Mouse (Mus musculus): Measurements from ENCODE around the gene 4921517D22Rik. TPM values are rescaled to one million over a fixed set of nuclear protein-coding genes. Genes with fewer than 3 reads are reported as not detected.
"Not testable (repeated sequence)": the region's sequence is repeated elsewhere in the genome, so short reads cannot be mapped to it uniquely, and the experiment has no call there.

The 4921517D22Rik gene
- polyA plus RNA-seq, 1 experiment from 2014 or later, result not detected

- Histone ChIP-seq H3K9ac (replicated peaks; ENCODE audit: low read depth, low read length) (no peak overlapping the region), H3K9me3 (ENCODE audit: control insufficient read depth, low read depth, low read length) (no peaks in the 10 kb centered on the region), H3K4me3 (ENCODE audit: low read depth, low read length) (no peak overlapping the region), H3K4me1 (ENCODE audit: control insufficient read depth, insufficient read depth, low read length) (no peaks in the 10 kb centered on the region), H3K4me2 (replicated peaks; ENCODE audit: low read depth, low read length) (no peak overlapping the region), H3K27me3 (ENCODE audit: control insufficient read depth, insufficient read depth, low read length) (no peaks in the 10 kb centered on the region), H3K36me3 (ENCODE audit: control insufficient read depth, insufficient read depth, low read length) (no peaks in the 10 kb centered on the region), H3K27ac (ENCODE audit: low read length) (no peak overlapping the region)
- WGBS, result 52% methylated on average over 12 of the region's 12 CpGs
- ATAC-seq (ENCODE audit: insufficient number of reproducible peaks, insufficient read depth, low FRiP score, low read depth), result no peak
These were observed 10.7 kb upstream of the 4921517D22Rik start for GRCm38 (mm10) chr13:59704562-59704961.

- no peak overlapping the region for H3K27ac ChIP-seq (ENCODE audit: low read length)
- no peaks in the 10 kb centered on the region for H3K36me3 ChIP-seq (ENCODE audit: control insufficient read depth, insufficient read depth, low read length)
- no peak overlapping the region for H3K4me2 ChIP-seq (replicated peaks; ENCODE audit: low read depth, low read length)
- H3K4me1 ChIP-seq (ENCODE audit: control insufficient read depth, insufficient read depth, low read length), result no peaks in the 10 kb centered on the region
- H3K9me3 ChIP-seq (ENCODE audit: control insufficient read depth, low read depth, low read length), result no peaks in the 10 kb centered on the region
- no peaks in the 10 kb centered on the region for H3K27me3 ChIP-seq (ENCODE audit: control insufficient read depth, insufficient read depth, low read length)
- no peak for ATAC-seq (ENCODE audit: insufficient number of reproducible peaks, insufficient read depth, low FRiP score, low read depth)
- 83% methylated on average over 12 of the region's 12 CpGs for WGBS
- no peak overlapping the region for H3K9ac ChIP-seq (replicated peaks; ENCODE audit: low read depth, low read length)
- no peak overlapping the region for H3K4me3 ChIP-seq (ENCODE audit: low read depth, low read length)
These were observed 9.6 kb upstream of the 4921517D22Rik start for GRCm38 (mm10) chr13:59703514-59703913.

- not testable (repeated sequence) for H3K9me3 ChIP-seq (ENCODE audit: control insufficient read depth, low read depth, low read length); H3K27ac ChIP-seq (ENCODE audit: low read length); ATAC-seq (ENCODE audit: insufficient number of reproducible peaks, insufficient read depth, low FRiP score, low read depth); H3K36me3 ChIP-seq (ENCODE audit: control insufficient read depth, insufficient read depth, low read length); H3K4me2 ChIP-seq (replicated peaks; ENCODE audit: low read depth, low read length); H3K9ac ChIP-seq (replicated peaks; ENCODE audit: low read depth, low read length); H3K27me3 ChIP-seq (ENCODE audit: control insufficient read depth, insufficient read depth, low read length); H3K4me3 ChIP-seq (ENCODE audit: low read depth, low read length); H3K4me1 ChIP-seq (ENCODE audit: control insufficient read depth, insufficient read depth, low read length)
- WGBS, result 43% methylated on average over 1 of the region's 1 CpGs
These were observed 6.2 kb upstream of the 4921517D22Rik start for GRCm38 (mm10) chr13:59700137-59700536.

GRCm38 (mm10) chr13:59699131-59699530 is 5.2 kb upstream of the 4921517D22Rik start:
- Histone ChIP-seq H3K9me3 (ENCODE audit: control insufficient read depth, low read depth, low read length) (no peaks in the 10 kb centered on the region), H3K4me2 (replicated peaks; ENCODE audit: low read depth, low read length) (no peak overlapping the region), H3K4me3 (ENCODE audit: low read depth, low read length) (no peak overlapping the region), H3K36me3 (ENCODE audit: control insufficient read depth, insufficient read depth, low read length) (no peaks in the 10 kb centered on the region), H3K27ac (ENCODE audit: low read length) (no peak overlapping the region), H3K27me3 (ENCODE audit: control insufficient read depth, insufficient read depth, low read length) (no peaks in the 10 kb centered on the region), H3K9ac (replicated peaks; ENCODE audit: low read depth, low read length) (no peak overlapping the region), H3K4me1 (ENCODE audit: control insufficient read depth, insufficient read depth, low read length) (no peaks in the 10 kb centered on the region)
- ATAC-seq (ENCODE audit: insufficient number of reproducible peaks, insufficient read depth, low FRiP score, low read depth), result no peak
- 93% methylated on average over 8 of the region's 8 CpGs for WGBS

GRCm38 (mm10) chr13:59695781-59696180 is 1.9 kb upstream of the 4921517D22Rik start:
- no peak overlapping the region for H3K9ac ChIP-seq (replicated peaks; ENCODE audit: low read depth, low read length)
- H3K36me3 ChIP-seq (ENCODE audit: control insufficient read depth, insufficient read depth, low read length), result no peaks in the 10 kb centered on the region
- no peak overlapping the region for H3K4me3 ChIP-seq (ENCODE audit: low read depth, low read length)
- ATAC-seq (ENCODE audit: insufficient number of reproducible peaks, insufficient read depth, low FRiP score, low read depth), result no peak
- no peak overlapping the region for H3K27ac ChIP-seq (ENCODE audit: low read length)
- H3K4me2 ChIP-seq (replicated peaks; ENCODE audit: low read depth, low read length), result no peak overlapping the region
- WGBS, result 80% methylated on average over 7 of the region's 7 CpGs
- no peaks in the 10 kb centered on the region for H3K9me3 ChIP-seq (ENCODE audit: control insufficient read depth, low read depth, low read length)
- no peaks in the 10 kb centered on the region for H3K27me3 ChIP-seq (ENCODE audit: control insufficient read depth, insufficient read depth, low read length)
- no peaks in the 10 kb centered on the region for H3K4me1 ChIP-seq (ENCODE audit: control insufficient read depth, insufficient read depth, low read length)

- H3K27ac ChIP-seq (ENCODE audit: low read length), result no peak overlapping the region
- no peak for ATAC-seq (ENCODE audit: insufficient number of reproducible peaks, insufficient read depth, low FRiP score, low read depth)
- H3K4me2 ChIP-seq (replicated peaks; ENCODE audit: low read depth, low read length), result no peak overlapping the region
- H3K9ac ChIP-seq (replicated peaks; ENCODE audit: low read depth, low read length), result no peak overlapping the region
- H3K4me3 ChIP-seq (ENCODE audit: low read depth, low read length), result no peak overlapping the region
- no peaks in the 10 kb centered on the region for H3K9me3 ChIP-seq (ENCODE audit: control insufficient read depth, low read depth, low read length)
- 74% methylated on average over 10 of the region's 10 CpGs for WGBS
- H3K27me3 ChIP-seq (ENCODE audit: control insufficient read depth, insufficient read depth, low read length), result no peaks in the 10 kb centered on the region
- H3K4me1 ChIP-seq (ENCODE audit: control insufficient read depth, insufficient read depth, low read length), result no peaks in the 10 kb centered on the region
- no peaks in the 10 kb centered on the region for H3K36me3 ChIP-seq (ENCODE audit: control insufficient read depth, insufficient read depth, low read length)
These were observed 2.4 kb downstream of the 4921517D22Rik start for GRCm38 (mm10) chr13:59691478-59691877.

- Histone ChIP-seq H3K36me3 (ENCODE audit: control insufficient read depth, insufficient read depth, low read length) (no peaks in the 10 kb centered on the region), H3K27me3 (ENCODE audit: control insufficient read depth, insufficient read depth, low read length) (no peaks in the 10 kb centered on the region), H3K4me2 (replicated peaks; ENCODE audit: low read depth, low read length) (no peak overlapping the region), H3K4me3 (ENCODE audit: low read depth, low read length) (no peak overlapping the region), H3K9ac (replicated peaks; ENCODE audit: low read depth, low read length) (no peak overlapping the region), H3K9me3 (ENCODE audit: control insufficient read depth, low read depth, low read length) (no peaks in the 10 kb centered on the region), H3K4me1 (ENCODE audit: control insufficient read depth, insufficient read depth, low read length) (no peaks in the 10 kb centered on the region), H3K27ac (ENCODE audit: low read length) (no peak overlapping the region)
- no peak for ATAC-seq (ENCODE audit: insufficient number of reproducible peaks, insufficient read depth, low FRiP score, low read depth)
- WGBS, result 73% methylated on average over 7 of the region's 7 CpGs
These were observed 3.3 kb downstream of the 4921517D22Rik start for GRCm38 (mm10) chr13:59690576-59690975.

- H3K9me3 ChIP-seq (ENCODE audit: control insufficient read depth, low read depth, low read length), result no peaks in the 10 kb centered on the region
- no peaks in the 10 kb centered on the region for H3K27me3 ChIP-seq (ENCODE audit: control insufficient read depth, insufficient read depth, low read length)
- 87% methylated on average over 3 of the region's 3 CpGs for WGBS
These were observed 4.1 kb downstream of the 4921517D22Rik start for GRCm38 (mm10) chr13:59689843-59690242.

GRCm38 (mm10) chr13:59689313-59689712 is 4.6 kb downstream of the 4921517D22Rik start:
- no peaks in the 10 kb centered on the region for H3K27me3 ChIP-seq (ENCODE audit: control insufficient read depth, insufficient read depth, low read length)
- H3K27ac ChIP-seq (ENCODE audit: low read length), result no peak overlapping the region
- 83% methylated on average over 9 of the region's 9 CpGs for WGBS
- no peak overlapping the region for H3K4me3 ChIP-seq (ENCODE audit: low read depth, low read length)
- H3K9ac ChIP-seq (replicated peaks; ENCODE audit: low read depth, low read length), result no peak overlapping the region
- no peaks in the 10 kb centered on the region for H3K9me3 ChIP-seq (ENCODE audit: control insufficient read depth, low read depth, low read length)
- ATAC-seq (ENCODE audit: insufficient number of reproducible peaks, insufficient read depth, low FRiP score, low read depth), result no peak
- no peak overlapping the region for H3K4me2 ChIP-seq (replicated peaks; ENCODE audit: low read depth, low read length)
- H3K36me3 ChIP-seq (ENCODE audit: control insufficient read depth, insufficient read depth, low read length), result no peaks in the 10 kb centered on the region
- H3K4me1 ChIP-seq (ENCODE audit: control insufficient read depth, insufficient read depth, low read length), result no peaks in the 10 kb centered on the region

More at GRCm38 (mm10) chr13:59689843-59690242, 4.1 kb downstream of the 4921517D22Rik start:
- no peak overlapping the region for H3K4me2 ChIP-seq (replicated peaks; ENCODE audit: low read depth, low read length)
- no peak overlapping the region for H3K9ac ChIP-seq (replicated peaks; ENCODE audit: low read depth, low read length)
- ATAC-seq (ENCODE audit: insufficient number of reproducible peaks, insufficient read depth, low FRiP score, low read depth), result no peak
- H3K4me3 ChIP-seq (ENCODE audit: low read depth, low read length), result no peak overlapping the region
- H3K36me3 ChIP-seq (ENCODE audit: control insufficient read depth, insufficient read depth, low read length), result no peaks in the 10 kb centered on the region
- no peaks in the 10 kb centered on the region for H3K4me1 ChIP-seq (ENCODE audit: control insufficient read depth, insufficient read depth, low read length)
- no peak overlapping the region for H3K27ac ChIP-seq (ENCODE audit: low read length)

All from stomach, embryonic 14.5 days (tissue).